8 mouse cellular contexts compared by ENCODE assay signal in genomic region chr11:75167643-75168589, GRCm38 (mm10). TPM values are rescaled to one million over a fixed set of nuclear protein-coding genes. Genes with fewer than 3 reads are reported as not detected.
DNase-seq lines count a peak whose midpoint lies in the region; ATAC-seq and TF ChIP-seq lines count a peak whose summit lies in the region.

No protein-coding gene starts in this region.

- peak overlapping the region; percentile 65 for H3K9ac ChIP-seq in hindbrain, embryonic 16.5 days (ENCODE audit: low read depth, low read length)
- H3K9ac ChIP-seq in lung, postnatal 0 days (replicated peaks; ENCODE audit: low read depth): peak overlapping the region; percentile 70

- TF ChIP-seq EP300 in lung, postnatal 0 days (IDR thresholded peaks at IDR 0.05): no peak

- H3K36me3 ChIP-seq in hindbrain, embryonic 16.5 days (ENCODE audit: control insufficient read depth, insufficient read depth, low read length): peaks cover 2% of the 10 kb centered on the region
- peaks cover 14% of the 10 kb centered on the region; the same call in 1 of the 2 replicates for H3K36me3 ChIP-seq in lung, postnatal 0 days (ENCODE audit: insufficient read depth, low read length)

- no peaks in the 10 kb centered on the region for H3K9me3 ChIP-seq in hindbrain, embryonic 16.5 days (ENCODE audit: control insufficient read depth, low read length)
- no peaks in the 10 kb centered on the region for H3K9me3 ChIP-seq in lung, postnatal 0 days (ENCODE audit: low read length)

- peak overlapping the region; percentile 66 for H3K27ac ChIP-seq in hindbrain, embryonic 16.5 days (ENCODE audit: low read depth, low read length)
- peak overlapping the region; percentile 78 for H3K27ac ChIP-seq in lung, postnatal 0 days (ENCODE audit: low read length)

- peak; percentile 46 for DNase-seq in adrenal gland, postnatal 10 days
- no peak for DNase-seq in adrenal gland, adult 18-20 months (ENCODE audit: low spot score in 2 of 2)
- peak; percentile 26 for DNase-seq in thymus, postnatal 0 days (ENCODE audit: low spot score)
- no peak for DNase-seq in thymus, adult 18-20 months
- DNase-seq in lung, postnatal 0 days (ENCODE audit: low spot score): peak; percentile 31
- DNase-seq in Muller cell, postnatal 12 days (ENCODE audit: inconsistent ontology term): no peak

- no peak for ATAC-seq in hindbrain, embryonic 16.5 days
- ATAC-seq in lung, postnatal 0 days: no peak
- no peak for ATAC-seq in cerebellum, adult (ENCODE audit: insufficient number of reproducible peaks, low FRiP score, low TSS enrichment)

- TF ChIP-seq CTCF in lung, postnatal 0 days (IDR thresholded peaks at IDR 0.05): no peak

- peak overlapping the region; percentile 48 for H3K4me3 ChIP-seq in hindbrain, embryonic 16.5 days (ENCODE audit: low read length)
- H3K4me3 ChIP-seq in lung, postnatal 0 days (ENCODE audit: low read depth, low read length): peak overlapping the region; percentile 67

- peaks cover 54% of the 10 kb centered on the region for H3K27me3 ChIP-seq in hindbrain, embryonic 16.5 days (replicated peaks; ENCODE audit: control insufficient read depth, insufficient read depth, low read length)
- peaks cover 32% of the 10 kb centered on the region for H3K27me3 ChIP-seq in lung, postnatal 0 days (replicated peaks; ENCODE audit: insufficient read depth, low read length)

- H3K4me1 ChIP-seq in hindbrain, embryonic 16.5 days (ENCODE audit: control insufficient read depth, insufficient read depth, low read depth, low read length): peaks cover 39% of the 10 kb centered on the region
- peaks cover 32% of the 10 kb centered on the region for H3K4me1 ChIP-seq in lung, postnatal 0 days (ENCODE audit: insufficient read depth, low read depth, low read length)

- WGBS in hindbrain, embryonic 16.5 days: 9% methylated on average over 43 of the region's 63 CpGs
- WGBS in lung, postnatal 0 days: 6% methylated on average over 33 of the region's 63 CpGs

- peak overlapping the region; percentile 92 for H3K4me2 ChIP-seq in hindbrain, embryonic 16.5 days (ENCODE audit: low read length)
- H3K4me2 ChIP-seq in lung, postnatal 0 days (replicated peaks; ENCODE audit: low read depth, low read length): peak overlapping the region; percentile 93

RNA-seq across cellular contexts. Expression of gene Hic1, which starts 1.4 kb away (rescaled TPM):
- total RNA-seq in adrenal gland, postnatal 10 days (2021): 10 to 100 TPM; 23.6 to 24.5 TPM
- 10 to 100 TPM in 1 of 2 experiments, 1 to 10 TPM in 1; 5.4 to 13.1 TPM for total RNA-seq in adrenal gland, adult 18-20 months (2021)
- 8.3 and 11.0 TPM in 2 replicates for polyA plus RNA-seq in thymus, postnatal 0 days (2015; fragmentation: Nextera tagmentation; extraction: Ambion mirVana)
- 1.9 and 2.2 TPM in 2 replicates for polyA plus RNA-seq in hindbrain, embryonic 16.5 days (2015; fragmentation: Nextera tagmentation; extraction: Ambion mirVana)
- polyA plus RNA-seq in lung, postnatal 0 days (2015; fragmentation: Nextera tagmentation; extraction: Ambion mirVana): 9.9 and 13.4 TPM in 2 replicates

RNA-seq across cellular contexts. Expression of gene Ovca2, which starts 10.7 kb away (rescaled TPM):
- 10 to 100 TPM; 13.5 to 18.1 TPM for total RNA-seq in adrenal gland, postnatal 10 days (2021)
- 10 to 100 TPM; 15.9 to 19.8 TPM for total RNA-seq in adrenal gland, adult 18-20 months (2021)
- 34.2 and 37.7 TPM in 2 replicates for polyA plus RNA-seq in thymus, postnatal 0 days (2015; fragmentation: Nextera tagmentation; extraction: Ambion mirVana)
- 14.4 and 14.5 TPM in 2 replicates for polyA plus RNA-seq in hindbrain, embryonic 16.5 days (2015; fragmentation: Nextera tagmentation; extraction: Ambion mirVana)
- polyA plus RNA-seq in lung, postnatal 0 days (2015; fragmentation: Nextera tagmentation; extraction: Ambion mirVana): 19.7 and 22.0 TPM in 2 replicates

RNA-seq across cellular contexts. Expression of gene Dph1, which starts 23.1 kb away (rescaled TPM):
- 10 to 100 TPM; 23.1 to 24.2 TPM for total RNA-seq in adrenal gland, postnatal 10 days (2021)
- total RNA-seq in adrenal gland, adult 18-20 months (2021): 10 to 100 TPM; 23.4 to 34.5 TPM
- polyA plus RNA-seq in thymus, postnatal 0 days (2015; fragmentation: Nextera tagmentation; extraction: Ambion mirVana): 14.0 and 14.1 TPM in 2 replicates
- 15.4 and 15.7 TPM in 2 replicates for polyA plus RNA-seq in hindbrain, embryonic 16.5 days (2015; fragmentation: Nextera tagmentation; extraction: Ambion mirVana)
- 11.3 and 14.8 TPM in 2 replicates for polyA plus RNA-seq in lung, postnatal 0 days (2015; fragmentation: Nextera tagmentation; extraction: Ambion mirVana)

RNA-seq across cellular contexts. Expression of gene Rtn4rl1, which starts 25.7 kb away (rescaled TPM):
- 10 to 100 TPM; 25.2 to 27.8 TPM for total RNA-seq in adrenal gland, postnatal 10 days (2021)
- total RNA-seq in adrenal gland, adult 18-20 months (2021): 10 to 100 TPM; 27.7 to 33.2 TPM
- 7.8 and 8.1 TPM in 2 replicates for polyA plus RNA-seq in thymus, postnatal 0 days (2015; fragmentation: Nextera tagmentation; extraction: Ambion mirVana)
- polyA plus RNA-seq in hindbrain, embryonic 16.5 days (2015; fragmentation: Nextera tagmentation; extraction: Ambion mirVana): 10.6 and 10.7 TPM in 2 replicates
- 3.6 and 4.3 TPM in 2 replicates for polyA plus RNA-seq in lung, postnatal 0 days (2015; fragmentation: Nextera tagmentation; extraction: Ambion mirVana)

Comparison
In these comparisons a context has a peak if more than half of its experiments do, and no peak if none do; other contexts are left out.
1. DNase-seq: peak in adrenal gland, postnatal 10 days (single experiment), thymus, postnatal 0 days (single experiment) and lung, postnatal 0 days (single experiment); none in adrenal gland, adult 18-20 months (0 of 2), thymus, adult 18-20 months (0 of 2) and Muller cell, postnatal 12 days (single experiment).